Mouse (Mus musculus) cortical plate, adult 2 months (tissue): ENCODE measurements around the gene Gigyf1. TPM values are rescaled to one million over a fixed set of nuclear protein-coding genes. Genes with fewer than 3 reads are reported as not detected.
A peak's percentile ranks its signal among the peaks of the same experiment; 100 is the strongest.

Source experiments
- H3K27ac ChIP-seq: fragments of 200-500 bp; 2 replicates; pipeline ENCODE4 v1.5.1; 2012; ENCODE audit warnings: low read length, control low read depth, inconsistent platforms; ENCODE audit not compliant: insufficient read depth
- H3K4me1 ChIP-seq: fragments of 200-500 bp; 2 replicates; pipeline ENCODE4 v1.6.1; 2011; ENCODE audit warnings: low read length; ENCODE audit not compliant: control insufficient read depth, insufficient read depth
- H3K4me3 ChIP-seq: fragments of 200-500 bp; 2 replicates; pipeline ENCODE4 v1.5.1; 2011; ENCODE audit warnings: mild to moderate bottlenecking, low read length, control low read depth; ENCODE audit not compliant: insufficient read depth
- CTCF ChIP-seq: fragments of 200-500 bp; IDR thresholded peaks from 2 replicates; pipeline ENCODE4 v1.5.1; 2011; ENCODE audit warnings: mild to moderate bottlenecking, control low read depth, low read length; ENCODE audit not compliant: insufficient read depth; ENCODE audit errors: extremely low read depth
- POLR2A ChIP-seq: fragments of 200-500 bp; IDR thresholded peaks from 2 replicates; pipeline ENCODE4 v1.6.1; 2011; ENCODE audit warnings: mild to moderate bottlenecking, low read length, control low read depth; ENCODE audit not compliant: insufficient read depth; ENCODE audit errors: extremely low read depth
- polyA plus RNA-seq: library from polyadenylated mRNA; depleted of rRNA; stranded (reverse); fragments of >200 nt; gene quantifications from 2 replicates; pipeline ENCODE4 v1.2.3, GENCODE M21; 2012

Gene Gigyf1
- polyA plus RNA-seq, 1 experiment, result 41.0 TPM

DNA sequence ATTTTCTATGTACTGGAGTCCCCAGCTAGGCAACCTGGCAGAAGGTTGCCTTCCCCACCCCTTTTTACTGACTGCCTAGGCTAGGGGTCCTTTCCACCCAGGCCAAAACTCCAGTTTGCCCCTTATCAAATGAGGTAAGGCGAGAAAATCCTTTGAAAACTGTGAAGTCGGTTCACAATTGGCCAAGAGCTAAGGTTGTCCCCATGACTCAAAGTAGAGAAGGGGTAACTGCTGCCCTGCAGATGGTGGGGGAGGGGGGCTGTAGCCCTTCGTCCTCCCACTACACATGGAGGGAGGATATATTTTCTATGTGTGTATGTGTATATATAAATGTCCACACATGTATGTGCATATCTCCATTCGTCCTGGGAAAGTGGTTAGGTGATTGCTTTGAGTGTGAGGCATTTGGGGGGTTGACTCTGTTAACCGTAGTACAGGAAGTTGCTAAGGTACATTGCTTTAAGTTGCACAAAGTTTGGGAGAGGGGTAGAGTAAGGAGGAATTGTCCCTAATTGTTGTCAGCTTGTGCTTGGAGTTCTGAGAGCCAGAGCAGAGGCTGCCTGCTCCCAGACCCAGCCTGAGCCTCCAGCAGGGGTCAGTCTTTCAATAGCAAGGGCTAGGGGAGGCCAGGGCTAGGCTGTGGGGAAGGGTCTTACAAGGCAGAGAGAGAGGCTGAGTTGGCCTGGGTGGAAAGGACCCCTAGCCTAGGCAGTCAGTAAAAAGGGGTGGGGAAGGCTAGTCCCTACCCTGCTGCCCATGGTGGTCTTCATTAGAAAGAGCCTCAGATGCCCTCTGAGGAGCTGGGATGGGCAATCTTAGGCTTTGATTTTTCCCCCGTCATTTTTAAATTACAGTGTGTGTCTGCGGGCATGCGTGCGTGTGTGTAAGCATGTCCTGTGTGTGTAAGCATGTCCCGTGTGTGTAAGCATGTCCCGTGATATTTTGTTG lies 5.2 kb upstream of the Gigyf1 start:
- H3K4me1 ChIP-seq, result peaks cover 6% of the 10 kb centered on the region
- H3K4me3 ChIP-seq, result no peak overlapping the region
- TF ChIP-seq POLR2A, result no peak
- peak; percentile 51 for TF ChIP-seq CTCF
- H3K27ac ChIP-seq, result no peak overlapping the region

GRCm38 (mm10) chr5:137513951-137514721 lies 4.2 kb upstream of the Gigyf1 start:
- H3K4me3 ChIP-seq, result no peak overlapping the region
- H3K27ac ChIP-seq, result no peak overlapping the region
- H3K4me1 ChIP-seq, result peaks cover 6% of the 10 kb centered on the region
- TF ChIP-seq CTCF (no peak), POLR2A (no peak)

DNA sequence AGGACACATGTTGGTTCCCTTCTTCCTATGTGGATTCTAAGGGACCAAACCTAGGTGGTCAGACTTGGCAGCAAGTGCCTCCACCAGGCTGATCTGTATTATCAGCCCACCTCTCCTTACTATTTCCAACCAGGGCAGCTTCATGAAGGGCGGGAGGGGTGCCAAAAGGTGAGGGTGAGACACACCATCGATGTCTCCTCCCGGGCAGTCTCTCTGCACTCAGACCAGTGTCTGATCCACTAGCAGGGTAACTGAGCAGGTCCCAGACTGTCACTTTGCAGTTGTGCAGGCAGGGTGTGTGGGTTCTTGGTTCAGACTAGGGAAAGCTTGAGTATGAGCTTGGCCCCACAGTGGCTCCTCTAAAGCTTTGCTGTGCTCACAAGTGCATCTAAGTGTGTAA lies 3.5 kb upstream of the Gigyf1 start:
- Histone ChIP-seq H3K4me1 (peaks cover 6% of the 10 kb centered on the region), H3K27ac (no peak overlapping the region), H3K4me3 (no peak overlapping the region)
- TF ChIP-seq CTCF, result no peak
- TF ChIP-seq POLR2A, result no peak

- Histone ChIP-seq H3K4me3 (no peak overlapping the region), H3K27ac (no peak overlapping the region), H3K4me1 (no peaks in the 10 kb centered on the region)
- no peak for TF ChIP-seq CTCF
Observed at GRCm38 (mm10) chr5:137519691-137520550, 1.6 kb downstream of the Gigyf1 start.

DNA sequence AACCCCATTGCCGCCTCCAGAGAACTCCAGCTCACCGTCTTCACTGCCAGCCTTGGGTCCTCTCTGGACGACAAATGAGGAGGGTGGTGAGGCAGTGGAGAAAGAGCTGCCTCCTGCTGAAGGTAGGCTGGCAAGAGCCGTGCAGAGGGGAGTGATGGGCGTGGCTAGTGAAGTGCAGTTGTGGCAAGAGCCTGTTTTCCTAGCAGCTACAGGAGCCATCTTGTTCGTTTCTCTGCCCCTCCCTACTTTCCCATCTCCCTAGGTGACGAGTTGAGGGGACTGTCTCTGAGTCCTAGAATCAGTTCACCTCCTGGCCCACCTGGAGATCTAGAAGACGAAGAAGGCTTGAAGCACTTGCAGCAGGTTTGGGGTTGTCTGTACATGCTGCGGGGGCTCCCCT lies 3.5 kb downstream of the Gigyf1 start:
- TF ChIP-seq CTCF (no peak), POLR2A (no peak)

DNA sequence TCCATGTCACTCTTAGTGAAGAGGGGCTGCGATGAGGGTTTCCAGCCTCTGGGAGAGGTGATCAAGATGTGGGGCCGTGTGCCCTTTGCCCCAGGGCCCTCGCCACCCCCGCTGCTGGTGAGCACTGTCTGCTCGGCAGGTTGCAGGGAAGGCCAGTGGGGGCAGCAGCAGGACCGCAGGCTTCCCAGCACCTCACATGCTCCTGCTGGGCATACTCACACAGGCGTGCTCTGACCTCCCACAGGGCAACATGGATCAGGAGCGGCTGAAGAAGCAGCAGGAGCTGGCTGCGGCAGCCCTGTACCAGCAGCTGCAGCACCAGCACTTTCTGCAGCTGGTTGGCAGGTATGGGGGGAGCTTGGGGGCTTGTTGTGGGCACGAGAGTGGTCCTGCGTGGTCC lies 4.4 kb downstream of the Gigyf1 start:
- no peaks in the 10 kb centered on the region; the same call in 1 of the 2 replicates for H3K4me1 ChIP-seq
- no peak overlapping the region for H3K4me3 ChIP-seq
- no peak overlapping the region for H3K27ac ChIP-seq
- TF ChIP-seq POLR2A, result no peak
- no peak for TF ChIP-seq CTCF

More for the DNA sequence above, 3.5 kb downstream of the Gigyf1 start:
- Histone ChIP-seq H3K4me1 (no peaks in the 10 kb centered on the region; the same call in 1 of the 2 replicates), H3K27ac (no peak overlapping the region), H3K4me3 (no peak overlapping the region)

- no peak for TF ChIP-seq POLR2A
- no peak for TF ChIP-seq CTCF
- no peak overlapping the region for H3K4me3 ChIP-seq
- H3K4me1 ChIP-seq, result no peaks in the 10 kb centered on the region; the same call in 1 of the 2 replicates
- H3K27ac ChIP-seq, result no peak overlapping the region
Observed at GRCm38 (mm10) chr5:137523396-137524250, 5.3 kb downstream of the Gigyf1 start.

DNA sequence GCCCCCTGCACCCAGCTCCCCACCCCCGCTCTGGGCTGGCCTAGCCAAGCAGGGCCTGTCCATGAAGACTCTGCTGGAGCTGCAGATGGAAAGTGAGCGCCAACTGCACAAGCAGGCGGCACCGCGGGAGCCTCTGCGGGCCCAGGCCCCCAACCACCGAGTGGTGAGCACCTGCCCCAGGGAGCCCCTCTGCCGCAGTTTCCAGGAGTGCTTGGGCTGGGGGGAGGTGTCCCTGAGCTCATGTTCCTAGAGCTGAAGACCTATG lies 5.8 kb downstream of the Gigyf1 start:
- Histone ChIP-seq H3K27ac (no peak overlapping the region), H3K4me3 (no peak overlapping the region), H3K4me1 (no peaks in the 10 kb centered on the region; the same call in 1 of the 2 replicates)
- TF ChIP-seq POLR2A (no peak), CTCF (no peak)

GRCm38 (mm10) chr5:137524671-137525070 lies 6.3 kb downstream of the Gigyf1 start:
- H3K27ac ChIP-seq, result no peak overlapping the region

More at GRCm38 (mm10) chr5:137524671-137525070, 6.3 kb downstream of the Gigyf1 start:
- Histone ChIP-seq H3K4me3 (no peak overlapping the region), H3K4me1 (no peaks in the 10 kb centered on the region; the same call in 1 of the 2 replicates)
- no peak for TF ChIP-seq POLR2A
- no peak for TF ChIP-seq CTCF
